Mouse (Mus musculus): ENCODE data around the gene Ahcyl2. TPM values are rescaled to one million over a fixed set of nuclear protein-coding genes. Genes with fewer than 3 reads are reported as not detected.
"Not testable (repeated sequence)": the region's sequence is repeated elsewhere in the genome, so short reads cannot be mapped to it uniquely, and the experiment has no call there.

Gene Ahcyl2
- polyA plus RNA-seq, 1 experiment from 2014 or later, result 24.2 TPM

DNA sequence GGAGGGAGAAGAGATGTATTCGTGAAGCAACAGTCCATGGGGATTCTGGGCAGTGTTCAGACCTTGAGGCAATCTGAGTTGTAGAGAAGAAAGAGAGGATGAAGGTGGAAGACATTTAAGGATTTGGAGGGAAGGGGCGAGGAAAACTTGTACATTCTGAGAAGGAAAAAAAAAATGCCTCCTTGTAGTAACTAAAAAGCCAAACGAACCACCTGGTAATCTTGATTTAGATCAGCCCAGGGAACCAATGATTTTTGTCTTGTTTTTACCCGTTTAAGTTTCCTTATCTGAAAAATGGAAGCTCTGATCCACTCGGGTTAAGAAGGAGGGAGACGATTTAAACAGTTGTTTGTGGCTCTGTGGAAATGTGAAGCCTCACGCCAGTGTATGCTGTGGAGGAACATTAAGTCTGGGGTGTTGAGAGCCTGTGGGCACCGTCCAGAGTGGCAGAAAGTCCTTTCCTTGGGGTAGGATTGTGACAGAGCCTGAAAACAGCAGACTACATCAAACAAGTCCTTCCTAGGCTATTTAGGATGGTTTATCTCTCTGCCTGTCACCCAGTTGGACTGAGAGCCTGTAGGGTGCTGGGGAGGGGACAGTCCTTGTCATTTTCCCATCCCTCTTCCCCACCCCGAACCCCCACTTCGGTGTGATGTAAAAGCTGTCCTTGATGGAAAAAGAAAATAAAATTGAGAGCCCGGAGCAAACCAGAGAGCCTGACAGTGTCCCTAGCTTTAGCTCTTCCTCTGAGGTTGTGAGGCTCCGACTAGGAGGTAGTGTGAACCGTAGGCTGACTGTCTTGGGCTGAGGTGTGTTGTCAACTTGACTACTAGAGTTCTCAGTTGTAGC lies 31.0 kb upstream of the Ahcyl2 start:
- WGBS, result 22% methylated on average over 13 of the region's 13 CpGs
- peak overlapping the region; percentile 90 for H3K4me3 ChIP-seq (replicated peaks; ENCODE audit: low read length)
- no peaks in the 10 kb centered on the region for H3K9me3 ChIP-seq (ENCODE audit: control insufficient read depth, low read length)
- H3K36me3 ChIP-seq (replicated peaks; ENCODE audit: control insufficient read depth, insufficient read depth), result no peaks in the 10 kb centered on the region
- ATAC-seq (ENCODE audit: low FRiP score) (no peak), DNase-seq (ENCODE audit: low spot score) (no peak)
- H3K4me2 ChIP-seq (replicated peaks), result peak overlapping the region; percentile 84
- H3K4me1 ChIP-seq (replicated peaks; ENCODE audit: control insufficient read depth, insufficient read depth, low read length), result peaks cover 13% of the 10 kb centered on the region; the same call in 1 of the 2 replicates
- peak overlapping the region; percentile 84 for H3K9ac ChIP-seq
- H3K27ac ChIP-seq, result peak overlapping the region; percentile 82
- H3K27me3 ChIP-seq (ENCODE audit: control insufficient read depth, insufficient read depth, low read length), result no peaks in the 10 kb centered on the region

- 97% methylated on average over 3 of the region's 3 CpGs for WGBS
- DNase-seq (ENCODE audit: low spot score) (no peak), ATAC-seq (ENCODE audit: low FRiP score) (no peak)
- Histone ChIP-seq H3K36me3 (replicated peaks; ENCODE audit: control insufficient read depth, insufficient read depth) (peaks cover 5% of the 10 kb centered on the region), H3K4me2 (replicated peaks) (no peak overlapping the region), H3K9ac (no peak overlapping the region), H3K9me3 (ENCODE audit: control insufficient read depth, low read length) (peaks cover 9% of the 10 kb centered on the region), H3K4me3 (replicated peaks; ENCODE audit: low read length) (no peak overlapping the region), H3K4me1 (replicated peaks; ENCODE audit: control insufficient read depth, insufficient read depth, low read length) (no peaks in the 10 kb centered on the region), H3K27me3 (ENCODE audit: control insufficient read depth, insufficient read depth, low read length) (no peaks in the 10 kb centered on the region), H3K27ac (no peak overlapping the region)
Observed at GRCm38 (mm10) chr6:29751466-29752152, 16.2 kb upstream of the Ahcyl2 start.

GRCm38 (mm10) chr6:29753336-29753735 lies 14.5 kb upstream of the Ahcyl2 start:
- H3K4me3 ChIP-seq (replicated peaks; ENCODE audit: low read length), result no peak overlapping the region
- no peak overlapping the region for H3K27ac ChIP-seq
- ATAC-seq (ENCODE audit: low FRiP score) (no peak), DNase-seq (ENCODE audit: low spot score) (no peak)
- no peaks in the 10 kb centered on the region for H3K27me3 ChIP-seq (ENCODE audit: control insufficient read depth, insufficient read depth, low read length)
- no peaks in the 10 kb centered on the region for H3K4me1 ChIP-seq (replicated peaks; ENCODE audit: control insufficient read depth, insufficient read depth, low read length)
- no peak overlapping the region for H3K4me2 ChIP-seq (replicated peaks)
- no peak overlapping the region for H3K9ac ChIP-seq
- 70% methylated on average over 11 of the region's 11 CpGs for WGBS
- H3K36me3 ChIP-seq (replicated peaks; ENCODE audit: control insufficient read depth, insufficient read depth), result peaks cover 13% of the 10 kb centered on the region
- H3K9me3 ChIP-seq (ENCODE audit: control insufficient read depth, low read length), result peaks cover 6% of the 10 kb centered on the region

- H3K27me3 ChIP-seq (ENCODE audit: control insufficient read depth, insufficient read depth, low read length), result no peaks in the 10 kb centered on the region
- H3K4me1 ChIP-seq (replicated peaks; ENCODE audit: control insufficient read depth, insufficient read depth, low read length), result no peaks in the 10 kb centered on the region
- no peak overlapping the region for H3K9ac ChIP-seq
- ATAC-seq (ENCODE audit: low FRiP score), result no peak
- peaks cover 13% of the 10 kb centered on the region for H3K36me3 ChIP-seq (replicated peaks; ENCODE audit: control insufficient read depth, insufficient read depth)
- no peak overlapping the region for H3K27ac ChIP-seq
- 83% methylated on average over 5 of the region's 5 CpGs for WGBS
- H3K4me2 ChIP-seq (replicated peaks), result no peak overlapping the region
- H3K9me3 ChIP-seq (ENCODE audit: control insufficient read depth, low read length), result no peaks in the 10 kb centered on the region
- H3K4me3 ChIP-seq (replicated peaks; ENCODE audit: low read length), result no peak overlapping the region
- no peak for DNase-seq (ENCODE audit: low spot score)
Observed at GRCm38 (mm10) chr6:29756001-29756400, 11.8 kb upstream of the Ahcyl2 start.

DNA sequence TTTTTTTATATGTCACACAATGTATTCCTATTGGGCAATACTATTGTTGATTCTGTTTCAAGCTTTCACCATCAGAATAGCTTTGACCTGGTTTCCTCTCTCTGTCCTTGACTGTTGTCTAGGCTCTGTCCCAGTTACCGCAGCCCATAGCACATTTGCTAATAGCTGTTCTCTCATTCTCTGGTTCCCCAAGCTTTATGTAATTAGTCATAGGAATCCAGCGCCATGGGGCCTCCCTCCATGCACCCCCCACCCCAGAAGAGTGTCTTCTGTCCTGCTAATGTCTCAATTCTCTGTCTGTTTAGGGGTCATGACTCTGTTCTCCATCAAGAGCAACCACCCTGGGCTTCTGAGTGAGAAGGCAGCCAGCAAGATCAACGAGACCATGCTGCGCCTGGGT lies 11.3 kb upstream of the Ahcyl2 start:
- DNase-seq (ENCODE audit: low spot score) (no peak), ATAC-seq (ENCODE audit: low FRiP score) (no peak)
- no peaks in the 10 kb centered on the region for H3K9me3 ChIP-seq (ENCODE audit: control insufficient read depth, low read length)
- H3K4me1 ChIP-seq (replicated peaks; ENCODE audit: control insufficient read depth, insufficient read depth, low read length), result no peaks in the 10 kb centered on the region
- 86% methylated on average over 4 of the region's 4 CpGs for WGBS
- no peaks in the 10 kb centered on the region for H3K27me3 ChIP-seq (ENCODE audit: control insufficient read depth, insufficient read depth, low read length)
- no peak overlapping the region for H3K4me2 ChIP-seq (replicated peaks)
- H3K4me3 ChIP-seq (replicated peaks; ENCODE audit: low read length), result no peak overlapping the region
- no peak overlapping the region for H3K27ac ChIP-seq
- peaks cover 13% of the 10 kb centered on the region for H3K36me3 ChIP-seq (replicated peaks; ENCODE audit: control insufficient read depth, insufficient read depth)
- H3K9ac ChIP-seq, result no peak overlapping the region

- H3K4me1 ChIP-seq (replicated peaks; ENCODE audit: control insufficient read depth, insufficient read depth, low read length), result no peaks in the 10 kb centered on the region
- DNase-seq (ENCODE audit: low spot score) (peak; percentile 81), ATAC-seq (ENCODE audit: low FRiP score) (0 out of 2 replicates have a peak, but pooled peaks have one; percentile 26)
- no peak overlapping the region for H3K4me3 ChIP-seq (replicated peaks; ENCODE audit: low read length)
- WGBS, result 51% methylated on average over 4 of the region's 4 CpGs
- peaks cover 13% of the 10 kb centered on the region for H3K36me3 ChIP-seq (replicated peaks; ENCODE audit: control insufficient read depth, insufficient read depth)
- no peak overlapping the region for H3K27ac ChIP-seq
- H3K9me3 ChIP-seq (ENCODE audit: control insufficient read depth, low read length), result no peaks in the 10 kb centered on the region
- no peak overlapping the region for H3K9ac ChIP-seq
- no peak overlapping the region for H3K4me2 ChIP-seq (replicated peaks)
- no peaks in the 10 kb centered on the region for H3K27me3 ChIP-seq (ENCODE audit: control insufficient read depth, insufficient read depth, low read length)
Observed at GRCm38 (mm10) chr6:29758417-29758816, 9.4 kb upstream of the Ahcyl2 start.

GRCm38 (mm10) chr6:29759012-29759679 lies 8.7 kb upstream of the Ahcyl2 start:
- H3K4me1 ChIP-seq (replicated peaks; ENCODE audit: control insufficient read depth, insufficient read depth, low read length), result no peaks in the 10 kb centered on the region
- WGBS, result 86% methylated on average over 13 of the region's 13 CpGs
- H3K4me3 ChIP-seq (replicated peaks; ENCODE audit: low read length), result no peak overlapping the region
- no peaks in the 10 kb centered on the region for H3K27me3 ChIP-seq (ENCODE audit: control insufficient read depth, insufficient read depth, low read length)
- no peak for DNase-seq (ENCODE audit: low spot score)
- no peak for ATAC-seq (ENCODE audit: low FRiP score)
- H3K9ac ChIP-seq, result no peak overlapping the region
- H3K27ac ChIP-seq, result no peak overlapping the region
- H3K9me3 ChIP-seq (ENCODE audit: control insufficient read depth, low read length), result no peaks in the 10 kb centered on the region
- H3K36me3 ChIP-seq (replicated peaks; ENCODE audit: control insufficient read depth, insufficient read depth), result peaks cover 13% of the 10 kb centered on the region
- no peak overlapping the region for H3K4me2 ChIP-seq (replicated peaks)

DNA sequence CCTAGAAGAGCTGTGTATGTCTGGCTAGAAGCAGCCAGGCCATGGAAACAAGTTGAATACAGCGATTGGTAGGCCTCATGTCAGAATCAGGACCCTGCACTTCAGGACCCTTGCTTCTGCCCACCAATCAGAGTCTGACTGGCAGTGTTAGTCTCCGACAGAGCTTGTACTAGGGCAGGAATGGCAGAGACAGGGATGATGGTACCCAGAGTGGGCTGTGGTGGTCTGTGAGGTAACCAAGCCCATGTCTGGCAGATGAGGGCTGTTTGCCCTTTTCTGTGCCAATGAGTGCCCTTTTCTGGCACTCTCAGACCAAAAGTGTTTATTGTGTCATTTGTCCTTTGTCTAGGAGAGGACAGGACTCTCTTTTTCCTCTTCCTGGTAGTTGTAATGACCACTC lies 7.4 kb upstream of the Ahcyl2 start:
- ATAC-seq (ENCODE audit: low FRiP score); DNase-seq (ENCODE audit: low spot score); H3K27ac ChIP-seq; H3K4me2 ChIP-seq (replicated peaks); H3K9ac ChIP-seq; H3K9me3 ChIP-seq (ENCODE audit: control insufficient read depth, low read length); H3K4me1 ChIP-seq (replicated peaks; ENCODE audit: control insufficient read depth, insufficient read depth, low read length); H3K27me3 ChIP-seq (ENCODE audit: control insufficient read depth, insufficient read depth, low read length); H3K4me3 ChIP-seq (replicated peaks; ENCODE audit: low read length): not testable (repeated sequence)
- WGBS, result 97% methylated on average over 2 of the region's 2 CpGs
- peaks cover 13% of the 10 kb centered on the region for H3K36me3 ChIP-seq (replicated peaks; ENCODE audit: control insufficient read depth, insufficient read depth)

DNA sequence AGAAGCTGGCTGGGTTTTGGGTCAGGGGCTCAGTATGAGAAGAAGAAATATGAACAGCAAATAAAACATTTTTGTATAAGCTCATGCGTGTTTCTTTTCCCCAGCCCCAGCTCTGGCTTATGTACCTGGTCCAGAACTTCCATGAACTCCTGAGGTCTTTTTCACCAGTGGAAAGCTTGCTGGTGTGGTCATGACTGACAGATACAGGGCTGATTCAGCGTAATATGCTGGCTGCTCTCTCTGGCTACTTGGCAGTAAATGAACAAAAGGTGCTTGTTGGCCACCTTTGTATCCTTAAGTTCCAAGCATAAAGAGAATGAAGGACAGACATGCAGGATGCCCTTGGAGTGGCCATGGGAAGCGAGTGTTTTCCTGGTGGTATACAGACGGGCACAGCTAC lies 6.5 kb upstream of the Ahcyl2 start:
- H3K4me3 ChIP-seq (replicated peaks; ENCODE audit: low read length), result no peak overlapping the region
- H3K4me1 ChIP-seq (replicated peaks; ENCODE audit: control insufficient read depth, insufficient read depth, low read length), result no peaks in the 10 kb centered on the region
- no peak overlapping the region for H3K27ac ChIP-seq
- no peak for DNase-seq (ENCODE audit: low spot score)
- H3K27me3 ChIP-seq (ENCODE audit: control insufficient read depth, insufficient read depth, low read length), result no peaks in the 10 kb centered on the region
- ATAC-seq (ENCODE audit: low FRiP score), result no peak
- H3K9ac ChIP-seq, result no peak overlapping the region
- peaks cover 7% of the 10 kb centered on the region for H3K36me3 ChIP-seq (replicated peaks; ENCODE audit: control insufficient read depth, insufficient read depth)
- WGBS, result 90% methylated on average over 4 of the region's 4 CpGs
- no peaks in the 10 kb centered on the region for H3K9me3 ChIP-seq (ENCODE audit: control insufficient read depth, low read length)
- no peak overlapping the region for H3K4me2 ChIP-seq (replicated peaks)

All from hindbrain, embryonic 14.5 days (tissue).